Mouse (Mus musculus): ENCODE results near the gene Flvcr2.

DNA sequence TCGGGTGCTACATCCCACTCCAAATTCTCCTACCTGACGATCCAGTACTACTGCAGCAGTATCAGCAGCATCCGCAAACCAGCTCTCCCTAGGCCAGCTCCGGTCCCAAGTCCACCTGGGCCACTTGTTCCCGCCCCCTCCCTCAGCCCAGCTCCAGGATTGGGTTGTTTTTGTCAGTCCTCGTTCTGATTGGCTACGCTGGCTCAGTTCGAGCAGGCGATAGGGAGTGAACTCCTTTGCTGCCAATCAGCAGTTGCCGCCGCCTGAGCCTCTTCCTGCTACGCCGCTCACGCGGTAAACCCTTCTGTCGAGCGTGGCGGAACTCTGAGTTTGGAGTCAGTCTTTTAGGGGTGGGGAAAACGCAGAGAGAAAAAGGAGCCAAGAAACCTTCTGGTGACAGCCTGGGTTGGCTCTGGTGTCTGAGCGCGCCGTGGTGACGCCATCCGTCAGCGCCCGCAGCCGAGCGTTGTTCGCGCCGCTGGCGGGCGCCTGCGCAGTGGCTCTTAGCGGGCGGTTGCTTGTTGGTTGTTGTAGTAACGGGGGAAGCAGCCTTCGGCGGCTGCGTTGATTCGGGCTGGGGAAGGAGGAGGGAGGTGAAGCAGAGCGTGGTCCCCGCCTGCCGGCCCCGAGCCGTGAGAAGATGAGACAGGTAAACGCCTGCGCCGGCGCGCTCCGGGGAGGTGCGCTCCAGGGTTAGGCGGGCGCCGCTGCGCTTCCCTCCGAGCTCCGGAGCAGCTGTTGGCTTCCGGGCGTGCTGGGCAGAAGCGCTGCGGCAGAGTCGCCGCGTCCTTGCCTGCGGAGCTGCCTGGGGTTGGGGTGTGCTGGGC is 78.3 kb downstream of the Flvcr2 start, which contains the start of the genes Erg28 and Ttll5:
- TF ChIP-seq CTCF (IDR thresholded peaks at IDR 0.05) (no peak), POLR2A (IDR thresholded peaks at IDR 0.05; ENCODE audit: insufficient read depth, low read depth, low read length) (peak; percentile 78)

All from heart, adult 2 months (tissue).